Mouse (Mus musculus) stomach, postnatal 0 days (tissue): ENCODE measurements at regions not wholly inside any gene's neighbourhood (a gene's known extent, or its start where the extent isn't known, plus 50 kb on each side); places are given as distances from the start of the nearest gene placed in this dataset.

Source experiments
- ATAC-seq: fragments of 200-750 bp; cut with Nextera tagmentation; 2 replicates; pipeline ENCODE4 v1.8.0; 2017; ENCODE audit not compliant: low FRiP score, low TSS enrichment
- DNase-seq: peaks from one replicate; pipeline ENCODE4 v3.0.0-alpha.2; 2016; ENCODE audit warnings: low spot score
- H3K27ac ChIP-seq: fragments of 300-500 bp; sonication (generic); replicated peaks from 2 replicates; pipeline ENCODE4 v1.5.1; 2014; ENCODE audit warnings: mild to moderate bottlenecking, control low read depth
- H3K27me3 ChIP-seq: fragments of 300-500 bp; sonication (generic); 2 replicates; pipeline ENCODE4 v1.6.1; 2014; ENCODE audit warnings: low read length; ENCODE audit not compliant: control insufficient read depth, insufficient read depth
- H3K36me3 ChIP-seq: fragments of 300-500 bp; sonication (generic); 2 replicates; pipeline ENCODE4 v1.6.1; 2014; ENCODE audit warnings: low read length, mixed read lengths; ENCODE audit not compliant: control insufficient read depth, insufficient read depth
- H3K4me1 ChIP-seq: fragments of 300-500 bp; sonication (generic); replicated peaks from 2 replicates; pipeline ENCODE4 v1.6.1; 2014; ENCODE audit warnings: antibody characterized with exemption; ENCODE audit not compliant: control insufficient read depth, insufficient read depth
- H3K4me2 ChIP-seq: fragments of 300-500 bp; sonication (generic); replicated peaks from 2 replicates; pipeline ENCODE4 v1.6.1; 2014; ENCODE audit warnings: low read depth, mild to moderate bottlenecking, control low read depth, moderate library complexity
- H3K4me3 ChIP-seq: fragments of 300-500 bp; sonication (generic); 2 replicates; pipeline ENCODE4 v1.5.1; 2014; ENCODE audit warnings: low read depth, low read length, control low read depth
- H3K9ac ChIP-seq: fragments of 300-500 bp; sonication (generic); 2 replicates; pipeline ENCODE4 v1.6.1; 2014; ENCODE audit warnings: mild to moderate bottlenecking, low read length, control low read depth, mixed read lengths
- H3K9me3 ChIP-seq: fragments of 300-500 bp; sonication (generic); 2 replicates; pipeline ENCODE4 v1.6.1; 2016; ENCODE audit warnings: low read length; ENCODE audit not compliant: control insufficient read depth
- CTCF ChIP-seq: IDR thresholded peaks from 2 replicates; pipeline ENCODE4 v1.5.1; 2016; ENCODE audit warnings: antibody characterized with exemption, low read depth, mild to moderate bottlenecking, moderate library complexity
- EP300 ChIP-seq: optimal IDR thresholded peaks from 2 replicates; pipeline ENCODE3; 2016; ENCODE audit warnings: antibody characterized with exemption
- WGBS: fragments of 180-500 bp; shearing (Covaris S2); extraction: QIAGEN DNeasy Blood & Tissue Kit; methylation state at CpG from one replicate; pipeline ENCODE4 v1.1.7; 2014; 5-methylcytosine and 5-hydroxymethylcytosine counted together

- H3K36me3 ChIP-seq: no peaks in the 10 kb centered on the region
- DNase-seq: no peak
- 87% methylated on average over 4 of the region's 4 CpGs for WGBS
- no peak overlapping the region for H3K27ac ChIP-seq
- TF ChIP-seq CTCF: no peak
- TF ChIP-seq EP300: no peak
- no peak overlapping the region for H3K4me3 ChIP-seq
- ATAC-seq: no peak
- H3K9me3 ChIP-seq: no peaks in the 10 kb centered on the region
- H3K9ac ChIP-seq: no peak overlapping the region
- no peaks in the 10 kb centered on the region for H3K4me1 ChIP-seq
- no peaks in the 10 kb centered on the region for H3K27me3 ChIP-seq
- no peak overlapping the region for H3K4me2 ChIP-seq
These were observed 387.5 kb downstream of the Cenpc1 start for GRCm38 (mm10) chr5:85677872-85678271.

GRCm38 (mm10) chr5:85671121-85671520 is 394.3 kb downstream of the Cenpc1 start:
- Histone ChIP-seq H3K9me3 (no peaks in the 10 kb centered on the region), H3K4me3 (no peak overlapping the region), H3K27me3 (no peaks in the 10 kb centered on the region), H3K36me3 (no peaks in the 10 kb centered on the region), H3K9ac (no peak overlapping the region), H3K4me2 (no peak overlapping the region), H3K27ac (no peak overlapping the region), H3K4me1 (no peaks in the 10 kb centered on the region)
- TF ChIP-seq EP300 (no peak), CTCF (no peak)
- DNase-seq: no peak
- no peak for ATAC-seq
- WGBS: 67% methylated on average over 1 of the region's 1 CpGs

DNA sequence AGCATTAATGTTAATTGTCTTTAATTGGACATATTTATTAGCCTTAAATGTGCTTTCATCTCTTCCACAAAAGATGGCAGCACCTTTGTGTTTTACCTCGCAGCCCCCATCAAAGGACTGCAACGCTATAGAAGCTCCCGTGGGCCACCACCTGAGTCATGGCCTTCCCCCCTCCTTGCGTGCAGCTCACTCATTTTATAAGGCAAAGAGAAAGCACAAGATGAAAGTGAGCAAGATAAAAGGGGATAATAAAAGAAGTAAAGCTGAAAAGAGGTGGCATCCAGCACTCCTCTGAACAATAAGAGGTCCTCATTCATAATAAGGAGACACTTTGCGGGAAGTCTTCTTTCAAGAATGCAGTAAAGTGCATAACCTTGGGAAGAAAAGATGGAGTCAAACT is 403.9 kb downstream of the Cenpc1 start:
- no peak for DNase-seq
- H3K36me3 ChIP-seq: no peaks in the 10 kb centered on the region
- TF ChIP-seq EP300: no peak
- no peak for TF ChIP-seq CTCF
- no peak overlapping the region for H3K9ac ChIP-seq
- WGBS: 86% methylated on average over 5 of the region's 5 CpGs
- H3K27ac ChIP-seq: no peak overlapping the region
- no peak for ATAC-seq
- no peaks in the 10 kb centered on the region for H3K4me1 ChIP-seq
- H3K27me3 ChIP-seq: no peaks in the 10 kb centered on the region
- no peaks in the 10 kb centered on the region for H3K9me3 ChIP-seq
- no peak overlapping the region for H3K4me2 ChIP-seq
- H3K4me3 ChIP-seq: no peak overlapping the region

DNA sequence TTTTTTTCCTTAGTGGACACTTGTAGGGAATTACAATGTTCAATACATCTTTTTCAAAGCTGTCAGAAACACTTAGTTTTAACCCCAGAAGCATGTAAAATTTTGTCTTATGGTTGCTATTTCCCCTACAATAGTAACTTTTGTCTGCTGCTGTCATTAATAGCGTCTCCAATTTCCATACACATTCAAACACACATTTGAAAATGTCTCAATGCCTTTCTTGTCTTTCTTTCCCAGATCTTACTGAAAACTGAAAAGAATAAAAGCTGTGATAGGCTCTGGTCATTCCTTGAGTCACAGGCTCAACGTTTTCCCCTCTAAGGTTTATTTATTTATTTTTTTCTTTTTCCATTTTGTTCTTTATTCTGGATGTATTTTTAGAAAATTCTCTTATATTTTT is 444.3 kb downstream of the Cenpc1 start:
- ATAC-seq (no peak), DNase-seq (no peak)
- TF ChIP-seq CTCF (no peak), EP300 (no peak)
- H3K4me1 ChIP-seq: no peaks in the 10 kb centered on the region
- 67% methylated on average over 2 of the region's 2 CpGs for WGBS
- no peaks in the 10 kb centered on the region for H3K27me3 ChIP-seq
- no peaks in the 10 kb centered on the region for H3K9me3 ChIP-seq
- no peak overlapping the region for H3K4me3 ChIP-seq
- H3K27ac ChIP-seq: no peak overlapping the region
- H3K4me2 ChIP-seq: no peak overlapping the region
- H3K9ac ChIP-seq: no peak overlapping the region
- no peaks in the 10 kb centered on the region for H3K36me3 ChIP-seq

DNA sequence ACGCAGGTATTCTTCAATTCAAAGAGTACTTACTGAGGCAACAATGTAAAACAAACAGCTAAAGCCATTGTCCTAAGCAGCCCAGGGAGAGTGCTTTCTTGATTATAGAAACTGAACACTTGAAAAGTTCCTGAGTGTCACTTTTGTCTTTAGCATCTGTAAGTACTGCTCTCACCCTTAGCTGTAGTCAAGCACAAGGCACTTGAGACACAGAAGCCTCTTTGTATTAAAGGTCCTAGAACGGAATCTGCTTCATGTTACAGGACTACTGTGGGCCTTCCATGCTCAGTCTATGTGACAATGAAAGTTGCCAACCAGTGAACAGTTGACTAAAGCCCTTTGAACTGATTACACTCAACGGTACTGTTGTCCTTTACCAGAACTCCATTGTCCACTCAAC is 450.6 kb downstream of the Cenpc1 start:
- no peaks in the 10 kb centered on the region for H3K27me3 ChIP-seq
- H3K4me2 ChIP-seq: no peak overlapping the region
- 73% methylated on average over 3 of the region's 3 CpGs for WGBS
- no peak overlapping the region for H3K4me3 ChIP-seq
- no peak overlapping the region for H3K27ac ChIP-seq
- no peak overlapping the region for H3K9ac ChIP-seq
- H3K36me3 ChIP-seq: no peaks in the 10 kb centered on the region
- no peak for DNase-seq
- TF ChIP-seq CTCF (no peak), EP300 (no peak)
- no peak for ATAC-seq
- H3K4me1 ChIP-seq: no peaks in the 10 kb centered on the region
- H3K9me3 ChIP-seq: no peaks in the 10 kb centered on the region

GRCm38 (mm10) chr5:85612606-85613005 is 452.8 kb downstream of the Cenpc1 start:
- ATAC-seq (no peak), DNase-seq (no peak)
- WGBS: 54% methylated on average over 4 of the region's 4 CpGs
- Histone ChIP-seq H3K4me1 (no peaks in the 10 kb centered on the region), H3K36me3 (no peaks in the 10 kb centered on the region), H3K4me2 (no peak overlapping the region), H3K27ac (no peak overlapping the region), H3K9ac (no peak overlapping the region), H3K9me3 (no peaks in the 10 kb centered on the region), H3K27me3 (no peaks in the 10 kb centered on the region), H3K4me3 (no peak overlapping the region)
- TF ChIP-seq CTCF (no peak), EP300 (no peak)
